10 mouse cellular contexts compared by ENCODE assay signal in genomic region chr14:48668761-48669303, GRCm38 (mm10). TPM values are rescaled to one million over a fixed set of nuclear protein-coding genes. Genes with fewer than 3 reads are reported as not detected.
A peak's percentile ranks its signal among the peaks of the same experiment; 100 is the strongest.
DNase-seq lines count a peak whose midpoint lies in the region; ATAC-seq and TF ChIP-seq lines count a peak whose summit lies in the region.
"Had no signal": no experiment of that assay in that cellular context is flagged by ENCODE, and none has a peak within 500 bp of the region (broad histone marks: within the 10 kb centered on the region; RNA-seq: fewer than 3 reads in every experiment).

No protein-coding gene starts in this region.

- peak; percentile 9; the same call in 1 of the 2 replicates for ATAC-seq in lung, embryonic 15.5 days (ENCODE audit: borderline replicate concordance, extremely low read depth, low FRiP score, low TSS enrichment)
- no peak for ATAC-seq in embryonic facial prominence, embryonic 11.5 days (replicated peaks; ENCODE audit: insufficient number of reproducible peaks, low FRiP score, low TSS enrichment, low read depth)
- no peak for ATAC-seq in hindbrain, postnatal 0 days
- 0 out of 2 replicates have a peak, but pooled peaks have one; percentile 24 for ATAC-seq in stomach, postnatal 0 days (ENCODE audit: low FRiP score, low TSS enrichment)
- ATAC-seq: Patski had no signal

- H3K36me3 ChIP-seq in lung, embryonic 15.5 days: no peaks in the 10 kb centered on the region
- H3K36me3 ChIP-seq in embryonic facial prominence, embryonic 11.5 days (replicated peaks; ENCODE audit: control insufficient read depth, insufficient read depth, low read depth, low read length): no peaks in the 10 kb centered on the region
- no peaks in the 10 kb centered on the region for H3K36me3 ChIP-seq in hindbrain, postnatal 0 days (ENCODE audit: insufficient read depth, low read length)
- no peaks in the 10 kb centered on the region for H3K36me3 ChIP-seq in stomach, postnatal 0 days (ENCODE audit: control insufficient read depth, insufficient read depth, low read length)
- H3K36me3 ChIP-seq: heart, embryonic 13.5 days had no signal

- no peak overlapping the region for H3K4me2 ChIP-seq in lung, embryonic 15.5 days
- no peak overlapping the region for H3K4me2 ChIP-seq in embryonic facial prominence, embryonic 11.5 days (ENCODE audit: low read depth, low read length)
- peak overlapping the region; percentile 44 for H3K4me2 ChIP-seq in hindbrain, postnatal 0 days (ENCODE audit: low read depth, low read length)
- H3K4me2 ChIP-seq in stomach, postnatal 0 days (replicated peaks; ENCODE audit: low read depth): no peak overlapping the region
- H3K4me2 ChIP-seq: heart, embryonic 13.5 days had no signal

- no peak for TF ChIP-seq EP300 in stomach, postnatal 0 days (optimal IDR thresholded peaks at IDR 0.05)

- peaks cover 100% of the 10 kb centered on the region for H3K27me3 ChIP-seq in lung, embryonic 15.5 days
- peaks cover 47% of the 10 kb centered on the region for H3K27me3 ChIP-seq in embryonic facial prominence, embryonic 11.5 days (ENCODE audit: control insufficient read depth, insufficient read depth, low read length)
- peaks cover 54% of the 10 kb centered on the region for H3K27me3 ChIP-seq in hindbrain, postnatal 0 days (ENCODE audit: insufficient read depth, low read length)
- peaks cover 30% of the 10 kb centered on the region for H3K27me3 ChIP-seq in stomach, postnatal 0 days (ENCODE audit: control insufficient read depth, insufficient read depth, low read length)

- intact Hi-C loops in left cerebral cortex, postnatal 14 days (cut with DNase I): loop anchor here (5.0 to 10.0 kb wide), 3 partner anchors 68 to 316 kb away; no protein-coding TSS in a partner anchor

- no peak for TF ChIP-seq CTCF in hindbrain, postnatal 0 days (IDR thresholded peaks at IDR 0.05; ENCODE audit: low read depth)
- TF ChIP-seq CTCF in stomach, postnatal 0 days (IDR thresholded peaks at IDR 0.05; ENCODE audit: low read depth): no peak

- H3K27ac ChIP-seq in lung, embryonic 15.5 days: no peak overlapping the region
- no peak overlapping the region for H3K27ac ChIP-seq in embryonic facial prominence, embryonic 11.5 days (replicated peaks; ENCODE audit: low read depth, low read length)
- H3K27ac ChIP-seq in hindbrain, postnatal 0 days: peak overlapping the region; percentile 62
- no peak overlapping the region for H3K27ac ChIP-seq in stomach, postnatal 0 days (replicated peaks)
- H3K27ac ChIP-seq: heart, embryonic 13.5 days had no signal

- H3K9ac ChIP-seq in lung, embryonic 15.5 days: no peak overlapping the region
- H3K9ac ChIP-seq in embryonic facial prominence, embryonic 11.5 days (replicated peaks; ENCODE audit: low read length): no peak overlapping the region; the same call in 1 of the 2 replicates
- no peak overlapping the region; the same call in 1 of the 2 replicates for H3K9ac ChIP-seq in hindbrain, postnatal 0 days (replicated peaks; ENCODE audit: low read length)
- H3K9ac ChIP-seq in stomach, postnatal 0 days (ENCODE audit: low read length): no peak overlapping the region
- H3K9ac ChIP-seq: heart, embryonic 13.5 days had no signal

- no peak for DNase-seq in lung, postnatal 25 days (ENCODE audit: low spot score)
- DNase-seq in embryonic facial prominence, embryonic 11.5 days (ENCODE audit: low spot score): peak; percentile 50
- no peak for DNase-seq in hindbrain, postnatal 0 days (ENCODE audit: low spot score)
- DNase-seq in stomach, postnatal 0 days (ENCODE audit: low spot score): peak; percentile 34
- no peak for DNase-seq in left cerebral cortex, postnatal 14 days (ENCODE audit: low spot score in 2 of 2)
- DNase-seq in thymus, postnatal 25 days: no peak
- DNase-seq in urinary bladder, adult 2 months (ENCODE audit: low spot score): no peak

- 1% methylated on average over 29 of the region's 29 CpGs for WGBS in lung, embryonic 15.5 days
- WGBS in embryonic facial prominence, embryonic 11.5 days: under 1% methylated on average over 29 of the region's 29 CpGs
- WGBS in hindbrain, postnatal 0 days: under 1% methylated on average over 29 of the region's 29 CpGs
- 1% methylated on average over 29 of the region's 29 CpGs for WGBS in stomach, postnatal 0 days

- peaks cover 5% of the 10 kb centered on the region for H3K4me1 ChIP-seq in lung, embryonic 15.5 days
- peaks cover 1% of the 10 kb centered on the region for H3K4me1 ChIP-seq in embryonic facial prominence, embryonic 11.5 days (ENCODE audit: control insufficient read depth, insufficient read depth, low read length)
- no peaks in the 10 kb centered on the region for H3K4me1 ChIP-seq in hindbrain, postnatal 0 days (ENCODE audit: insufficient read depth, low read length)
- no peaks in the 10 kb centered on the region for H3K4me1 ChIP-seq in stomach, postnatal 0 days (replicated peaks; ENCODE audit: control insufficient read depth, insufficient read depth)

- H3K4me3 ChIP-seq in lung, embryonic 15.5 days: no peak overlapping the region
- H3K4me3 ChIP-seq in embryonic facial prominence, embryonic 11.5 days (ENCODE audit: low read depth, low read length): no peak overlapping the region
- peak overlapping the region; percentile 17 for H3K4me3 ChIP-seq in hindbrain, postnatal 0 days (ENCODE audit: low read length)
- H3K4me3 ChIP-seq in stomach, postnatal 0 days (ENCODE audit: low read depth, low read length): no peak overlapping the region
- H3K4me3 ChIP-seq: heart, embryonic 13.5 days had no signal

- H3K9me3 ChIP-seq in lung, embryonic 15.5 days: no peaks in the 10 kb centered on the region
- no peaks in the 10 kb centered on the region for H3K9me3 ChIP-seq in embryonic facial prominence, embryonic 11.5 days (replicated peaks; ENCODE audit: control insufficient read depth, low read length)
- H3K9me3 ChIP-seq in hindbrain, postnatal 0 days (ENCODE audit: low read length): no peaks in the 10 kb centered on the region
- H3K9me3 ChIP-seq in stomach, postnatal 0 days (ENCODE audit: control insufficient read depth, low read length): no peaks in the 10 kb centered on the region
- H3K9me3 ChIP-seq: heart, embryonic 13.5 days had no signal

RNA-seq across cellular contexts. Expression of gene Otx2, which starts 4.8 kb away (rescaled TPM):
- not detected in 2 replicates for polyA plus RNA-seq in lung, embryonic 15.5 days (2015; fragmentation: Nextera tagmentation; extraction: Ambion mirVana)
- 16.6 and 20.5 TPM in 2 replicates for polyA plus RNA-seq in embryonic facial prominence, embryonic 11.5 days (2014; fragmentation: Nextera tagmentation; extraction: Ambion mirVana)
- total RNA-seq in hindbrain, postnatal 0 days (2014; rRNA removed): 27.6 and 48.4 TPM in 2 replicates
- 31.1 and 33.2 TPM in 2 replicates for polyA plus RNA-seq in hindbrain, postnatal 0 days (2015; fragmentation: Nextera tagmentation; extraction: Ambion mirVana)
- polyA plus RNA-seq in stomach, postnatal 0 days (2015; fragmentation: Nextera tagmentation; extraction: Ambion mirVana): 0.07 TPM in 1 of 2 replicates, not detected in the other
- 1 to 10 TPM; 1.1 to 1.5 TPM for total RNA-seq in left cerebral cortex, postnatal 14 days (2021)
- not detected in 2 replicates for polyA plus RNA-seq in urinary bladder, adult 2 months (2012; rRNA removed)
- polyA plus RNA-seq: heart, embryonic 13.5 days; Patski had no signal

Comparison
In these comparisons a context has a peak if more than half of its experiments do, and no peak if none do; other contexts are left out.
1. ATAC-seq: peak in lung, embryonic 15.5 days (single experiment) and stomach, postnatal 0 days (single experiment); none in embryonic facial prominence, embryonic 11.5 days (single experiment) and hindbrain, postnatal 0 days (single experiment).
2. DNase-seq: peak in embryonic facial prominence, embryonic 11.5 days (single experiment) and stomach, postnatal 0 days (single experiment); none in lung, postnatal 25 days (single experiment), hindbrain, postnatal 0 days (single experiment), left cerebral cortex, postnatal 14 days (0 of 2), thymus, postnatal 25 days (single experiment) and urinary bladder, adult 2 months (single experiment).
3. RNA of gene Otx2, which starts 4.8 kb away (polyA plus RNA-seq): 31.1 to 33.2 TPM in hindbrain, postnatal 0 days and 16.6 to 20.5 TPM in embryonic facial prominence, embryonic 11.5 days; not detected in lung, embryonic 15.5 days, 0.07 TPM in stomach, postnatal 0 days and not detected in urinary bladder, adult 2 months; every median in the first group is over 10 times any median in the second.